Mouse (Mus musculus): Measurements from ENCODE around the gene Cebpg. TPM values are rescaled to one million over a fixed set of nuclear protein-coding genes. Genes with fewer than 3 reads are reported as not detected.

The Cebpg gene
- polyA plus RNA-seq, 1 experiment: 25.1 TPM

GRCm38 (mm10) chr7:35028559-35028958, 27.8 kb downstream of the Cebpg start:
- H3K4me1 ChIP-seq (ENCODE audit: control insufficient read depth, insufficient read depth, low read length): no peaks in the 10 kb centered on the region
- H3K4me3 ChIP-seq (replicated peaks; ENCODE audit: insufficient read depth, low read depth, low read length): no peak overlapping the region
- TF ChIP-seq POLR2A (IDR thresholded peaks at IDR 0.05; ENCODE audit: borderline replicate concordance, insufficient read depth, low read length) (no peak), CTCF (IDR thresholded peaks at IDR 0.05; ENCODE audit: borderline replicate concordance, insufficient read depth, low read depth, low read length) (no peak)
- H3K27ac ChIP-seq (ENCODE audit: insufficient read depth, low read length): no peak overlapping the region
- no peaks in the 10 kb centered on the region for H3K27me3 ChIP-seq (ENCODE audit: control insufficient read depth, insufficient read depth, low read length)
- 87% methylated on average over 16 of the region's 16 CpGs for WGBS
- DNase-seq: no peak

- 37% methylated on average over 9 of the region's 9 CpGs for WGBS
- H3K27ac ChIP-seq (ENCODE audit: insufficient read depth, low read length): no peak overlapping the region
- H3K4me1 ChIP-seq (ENCODE audit: control insufficient read depth, insufficient read depth, low read length): no peaks in the 10 kb centered on the region
- no peak overlapping the region for H3K4me3 ChIP-seq (replicated peaks; ENCODE audit: insufficient read depth, low read depth, low read length)
- DNase-seq: no peak
- TF ChIP-seq POLR2A (IDR thresholded peaks at IDR 0.05; ENCODE audit: borderline replicate concordance, insufficient read depth, low read length) (no peak), CTCF (IDR thresholded peaks at IDR 0.05; ENCODE audit: borderline replicate concordance, insufficient read depth, low read depth, low read length) (no peak)
- no peaks in the 10 kb centered on the region for H3K27me3 ChIP-seq (ENCODE audit: control insufficient read depth, insufficient read depth, low read length)
These were observed 28.5 kb downstream of the Cebpg start for GRCm38 (mm10) chr7:35027801-35028420.

GRCm38 (mm10) chr7:35026838-35027291, 29.5 kb downstream of the Cebpg start:
- Histone ChIP-seq H3K4me1 (ENCODE audit: control insufficient read depth, insufficient read depth, low read length) (no peaks in the 10 kb centered on the region), H3K4me3 (replicated peaks; ENCODE audit: insufficient read depth, low read depth, low read length) (no peak overlapping the region), H3K27me3 (ENCODE audit: control insufficient read depth, insufficient read depth, low read length) (no peaks in the 10 kb centered on the region), H3K27ac (ENCODE audit: insufficient read depth, low read length) (no peak overlapping the region)
- no peak for DNase-seq
- WGBS: 54% methylated on average over 3 of the region's 3 CpGs
- TF ChIP-seq POLR2A (IDR thresholded peaks at IDR 0.05; ENCODE audit: borderline replicate concordance, insufficient read depth, low read length) (no peak), CTCF (IDR thresholded peaks at IDR 0.05; ENCODE audit: borderline replicate concordance, insufficient read depth, low read depth, low read length) (no peak)

GRCm38 (mm10) chr7:35026276-35026630, 30.1 kb downstream of the Cebpg start:
- Histone ChIP-seq H3K27ac (ENCODE audit: insufficient read depth, low read length) (no peak overlapping the region), H3K27me3 (ENCODE audit: control insufficient read depth, insufficient read depth, low read length) (no peaks in the 10 kb centered on the region), H3K4me3 (replicated peaks; ENCODE audit: insufficient read depth, low read depth, low read length) (no peak overlapping the region), H3K4me1 (ENCODE audit: control insufficient read depth, insufficient read depth, low read length) (no peaks in the 10 kb centered on the region)
- no peak for DNase-seq
- WGBS: 85% methylated on average over 4 of the region's 4 CpGs
- TF ChIP-seq POLR2A (IDR thresholded peaks at IDR 0.05; ENCODE audit: borderline replicate concordance, insufficient read depth, low read length) (no peak), CTCF (IDR thresholded peaks at IDR 0.05; ENCODE audit: borderline replicate concordance, insufficient read depth, low read depth, low read length) (no peak)

- Histone ChIP-seq H3K4me1 (ENCODE audit: control insufficient read depth, insufficient read depth, low read length) (no peaks in the 10 kb centered on the region), H3K27ac (ENCODE audit: insufficient read depth, low read length) (no peak overlapping the region), H3K4me3 (replicated peaks; ENCODE audit: insufficient read depth, low read depth, low read length) (no peak overlapping the region), H3K27me3 (ENCODE audit: control insufficient read depth, insufficient read depth, low read length) (no peaks in the 10 kb centered on the region)
- WGBS: 45% methylated on average over 5 of the region's 5 CpGs
- no peak for TF ChIP-seq POLR2A (IDR thresholded peaks at IDR 0.05; ENCODE audit: borderline replicate concordance, insufficient read depth, low read length)
- TF ChIP-seq CTCF (IDR thresholded peaks at IDR 0.05; ENCODE audit: borderline replicate concordance, insufficient read depth, low read depth, low read length): peak; percentile 98
- peak; percentile 69 to 81 for DNase-seq
These were observed 30.7 kb downstream of the Cebpg start for GRCm38 (mm10) chr7:35025409-35026275.

GRCm38 (mm10) chr7:35024426-35024825, 31.9 kb downstream of the Cebpg start:
- H3K4me3 ChIP-seq (replicated peaks; ENCODE audit: insufficient read depth, low read depth, low read length): no peak overlapping the region
- DNase-seq: no peak
- H3K4me1 ChIP-seq (ENCODE audit: control insufficient read depth, insufficient read depth, low read length): no peaks in the 10 kb centered on the region
- no peaks in the 10 kb centered on the region for H3K27me3 ChIP-seq (ENCODE audit: control insufficient read depth, insufficient read depth, low read length)
- TF ChIP-seq CTCF (IDR thresholded peaks at IDR 0.05; ENCODE audit: borderline replicate concordance, insufficient read depth, low read depth, low read length) (no peak), POLR2A (IDR thresholded peaks at IDR 0.05; ENCODE audit: borderline replicate concordance, insufficient read depth, low read length) (no peak)
- WGBS: 84% methylated on average over 1 of the region's 1 CpGs
- H3K27ac ChIP-seq (ENCODE audit: insufficient read depth, low read length): no peak overlapping the region

GRCm38 (mm10) chr7:35023251-35023650, 33.1 kb downstream of the Cebpg start:
- Histone ChIP-seq H3K4me1 (ENCODE audit: control insufficient read depth, insufficient read depth, low read length) (no peaks in the 10 kb centered on the region), H3K27me3 (ENCODE audit: control insufficient read depth, insufficient read depth, low read length) (no peaks in the 10 kb centered on the region), H3K4me3 (replicated peaks; ENCODE audit: insufficient read depth, low read depth, low read length) (no peak overlapping the region), H3K27ac (ENCODE audit: insufficient read depth, low read length) (no peak overlapping the region)
- WGBS: 70% methylated on average over 4 of the region's 4 CpGs
- no peak for TF ChIP-seq CTCF (IDR thresholded peaks at IDR 0.05; ENCODE audit: borderline replicate concordance, insufficient read depth, low read depth, low read length)
- no peak for TF ChIP-seq POLR2A (IDR thresholded peaks at IDR 0.05; ENCODE audit: borderline replicate concordance, insufficient read depth, low read length)
- no peak for DNase-seq

- DNase-seq: no peak
- TF ChIP-seq CTCF (IDR thresholded peaks at IDR 0.05; ENCODE audit: borderline replicate concordance, insufficient read depth, low read depth, low read length) (no peak), POLR2A (IDR thresholded peaks at IDR 0.05; ENCODE audit: borderline replicate concordance, insufficient read depth, low read length) (no peak)
- Histone ChIP-seq H3K27me3 (ENCODE audit: control insufficient read depth, insufficient read depth, low read length) (no peaks in the 10 kb centered on the region), H3K4me3 (replicated peaks; ENCODE audit: insufficient read depth, low read depth, low read length) (no peak overlapping the region), H3K27ac (ENCODE audit: insufficient read depth, low read length) (no peak overlapping the region), H3K4me1 (ENCODE audit: control insufficient read depth, insufficient read depth, low read length) (no peaks in the 10 kb centered on the region)
- WGBS: 77% methylated on average over 10 of the region's 10 CpGs
These were observed 35.0 kb downstream of the Cebpg start for GRCm38 (mm10) chr7:35021365-35021764.
